Mouse (Mus musculus) intestine, embryonic 14.5 days (tissue): Measurements from ENCODE around the gene Nol10. TPM values are rescaled to one million over a fixed set of nuclear protein-coding genes. Genes with fewer than 3 reads are reported as not detected.

ENCODE experiments used
- ATAC-seq: fragments of 200-750 bp; cut with Nextera tagmentation; replicated peaks from 2 replicates; pipeline ENCODE4 v1.8.0; 2017; ENCODE audit warnings: low read depth, moderate number of reproducible peaks, moderate TSS enrichment, moderate library complexity; ENCODE audit not compliant: low FRiP score, low TSS enrichment
- DNase-seq: peaks from one replicate; pipeline ENCODE4 v3.0.0-alpha.2; 2018; ENCODE audit warnings: low spot score
- H3K27ac ChIP-seq: fragments of 300-500 bp; sonication (generic); 2 replicates; pipeline ENCODE4 v1.5.1; 2014; ENCODE audit warnings: low read depth, mild to moderate bottlenecking, control low read depth
- H3K27me3 ChIP-seq: fragments of 300-500 bp; sonication (generic); replicated peaks from 2 replicates; pipeline ENCODE4 v1.6.1; 2014; ENCODE audit warnings: low read length, control low read depth; ENCODE audit not compliant: control insufficient read depth, insufficient read depth
- H3K36me3 ChIP-seq: fragments of 300-500 bp; sonication (generic); 2 replicates; pipeline ENCODE4 v1.6.1; 2014; ENCODE audit warnings: low read length, control low read depth; ENCODE audit not compliant: control insufficient read depth, insufficient read depth
- H3K4me1 ChIP-seq: fragments of 300-500 bp; sonication (generic); replicated peaks from 2 replicates; pipeline ENCODE4 v1.6.1; 2014; ENCODE audit warnings: low read length, control low read depth, mixed read lengths; ENCODE audit not compliant: control insufficient read depth, insufficient read depth
- H3K4me2 ChIP-seq: fragments of 300-500 bp; sonication (generic); 2 replicates; pipeline ENCODE4 v1.6.1; 2014; ENCODE audit warnings: low read length
- H3K4me3 ChIP-seq: fragments of 300-500 bp; sonication (generic); 2 replicates; pipeline ENCODE4 v1.5.1; 2014; ENCODE audit warnings: low read depth, low read length, control low read depth, mixed read lengths
- H3K9ac ChIP-seq: fragments of 300-500 bp; sonication (generic); 2 replicates; pipeline ENCODE4 v1.6.1; 2014; ENCODE audit warnings: mild to moderate bottlenecking, low read length
- H3K9me3 ChIP-seq: fragments of 300-500 bp; sonication (generic); 2 replicates; pipeline ENCODE4 v1.6.1; 2016; ENCODE audit warnings: low read length, control low read depth; ENCODE audit not compliant: control insufficient read depth
- WGBS: fragments of 180-500 bp; shearing (Covaris S2); extraction: QIAGEN DNeasy Blood & Tissue Kit; methylation state at CpG from one replicate; pipeline ENCODE4 v1.1.7; 2014; 5-methylcytosine and 5-hydroxymethylcytosine counted together
- polyA plus RNA-seq: library from polyadenylated mRNA; unstranded; fragments of >200 nt; fragmentation: Nextera tagmentation; extraction: Ambion mirVana; gene quantifications from 2 replicates; pipeline ENCODE4 v1.2.1, GENCODE M21; 2014

The Nol10 gene
- polyA plus RNA-seq, 1 experiment from 2014 or later = 20.0 TPM

GRCm38 (mm10) chr12:17357795-17358194, 9.5 kb downstream of the Nol10 start:
- Histone ChIP-seq H3K4me1 (no peaks in the 10 kb centered on the region), H3K9ac (no peak overlapping the region), H3K36me3 (peaks cover 87% of the 10 kb centered on the region), H3K4me2 (no peak overlapping the region), H3K9me3 (no peaks in the 10 kb centered on the region), H3K27me3 (no peaks in the 10 kb centered on the region), H3K4me3 (no peak overlapping the region), H3K27ac (no peak overlapping the region)
- DNase-seq = no peak
- no peak for ATAC-seq
- WGBS = 80% methylated on average over 5 of the region's 5 CpGs

GRCm38 (mm10) chr12:17358981-17359380, 10.7 kb downstream of the Nol10 start:
- WGBS = 88% methylated on average over 9 of the region's 9 CpGs
- H3K36me3 ChIP-seq = peaks cover 88% of the 10 kb centered on the region

GRCm38 (mm10) chr12:17360104-17360503, 11.8 kb downstream of the Nol10 start:
- no peak for DNase-seq
- no peak overlapping the region for H3K4me3 ChIP-seq
- H3K27ac ChIP-seq = no peak overlapping the region

More at GRCm38 (mm10) chr12:17358981-17359380, 10.7 kb downstream of the Nol10 start:
- Histone ChIP-seq H3K4me2 (no peak overlapping the region), H3K4me3 (no peak overlapping the region), H3K9ac (no peak overlapping the region), H3K27ac (no peak overlapping the region), H3K27me3 (no peaks in the 10 kb centered on the region), H3K4me1 (no peaks in the 10 kb centered on the region), H3K9me3 (no peaks in the 10 kb centered on the region)
- ATAC-seq = no peak
- no peak for DNase-seq

DNA sequence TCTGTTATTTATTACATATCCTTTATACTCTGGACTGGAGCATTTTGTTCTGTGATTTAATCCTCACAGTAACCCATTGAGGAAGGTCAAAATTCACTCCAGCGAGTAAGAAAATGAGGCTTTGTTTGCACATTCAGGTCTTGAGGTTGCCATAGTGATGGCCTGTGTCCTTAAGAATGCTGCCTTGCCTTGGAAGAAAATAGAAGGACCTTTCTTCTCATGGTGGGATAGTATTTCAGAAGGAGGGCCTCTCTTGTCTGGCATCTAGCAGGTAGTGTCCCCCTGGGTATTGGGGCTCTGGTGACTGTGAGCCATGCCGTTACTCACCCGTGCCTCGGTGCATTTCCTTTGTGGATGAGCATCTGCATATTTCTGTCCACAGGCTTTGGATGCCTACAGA, 12.4 kb downstream of the Nol10 start:
- 82% methylated on average over 4 of the region's 4 CpGs for WGBS
- ATAC-seq (no peak), DNase-seq (no peak)
- Histone ChIP-seq H3K4me3 (no peak overlapping the region), H3K4me1 (no peaks in the 10 kb centered on the region), H3K9me3 (no peaks in the 10 kb centered on the region), H3K9ac (no peak overlapping the region), H3K4me2 (no peak overlapping the region), H3K36me3 (peaks cover 86% of the 10 kb centered on the region), H3K27me3 (no peaks in the 10 kb centered on the region), H3K27ac (no peak overlapping the region)

More at GRCm38 (mm10) chr12:17360104-17360503, 11.8 kb downstream of the Nol10 start:
- no peaks in the 10 kb centered on the region for H3K27me3 ChIP-seq
- no peak overlapping the region for H3K9ac ChIP-seq
- no peaks in the 10 kb centered on the region for H3K4me1 ChIP-seq
- no peak overlapping the region for H3K4me2 ChIP-seq
- no peak for ATAC-seq
- no peaks in the 10 kb centered on the region for H3K9me3 ChIP-seq
- WGBS = 68% methylated on average over 9 of the region's 9 CpGs
- H3K36me3 ChIP-seq = peaks cover 86% of the 10 kb centered on the region

DNA sequence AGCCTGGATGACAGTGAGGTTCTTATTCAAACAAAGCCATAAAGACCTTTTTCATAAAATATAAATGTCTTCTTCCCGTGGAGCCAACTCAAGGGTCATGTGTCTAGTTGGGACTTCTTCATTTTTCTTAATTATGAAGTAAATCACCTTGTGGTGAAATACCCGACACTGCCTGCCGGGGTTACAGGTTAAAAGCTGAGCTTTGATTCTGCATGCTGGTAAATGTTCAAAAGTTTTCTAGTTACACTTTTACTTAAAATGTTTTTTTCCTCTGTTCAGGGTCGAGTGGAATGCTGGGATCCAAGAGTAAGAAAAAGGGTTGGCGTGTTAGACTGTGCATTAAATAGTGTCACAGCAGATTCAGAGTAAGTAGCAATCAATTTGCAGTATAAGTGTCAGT, 14.1 kb downstream of the Nol10 start:
- WGBS = 91% methylated on average over 5 of the region's 5 CpGs
- no peak for DNase-seq
- no peak overlapping the region for H3K9ac ChIP-seq
- no peak for ATAC-seq
- H3K9me3 ChIP-seq = no peaks in the 10 kb centered on the region
- no peaks in the 10 kb centered on the region for H3K27me3 ChIP-seq
- H3K4me1 ChIP-seq = no peaks in the 10 kb centered on the region
- H3K27ac ChIP-seq = no peak overlapping the region
- H3K4me2 ChIP-seq = no peak overlapping the region
- H3K4me3 ChIP-seq = no peak overlapping the region
- peaks cover 84% of the 10 kb centered on the region for H3K36me3 ChIP-seq

GRCm38 (mm10) chr12:17366981-17367380, 18.7 kb downstream of the Nol10 start:
- no peaks in the 10 kb centered on the region for H3K27me3 ChIP-seq
- DNase-seq = peak; percentile 74
- ATAC-seq = no peak; the same call in 1 of the 2 replicates
- no peak overlapping the region for H3K9ac ChIP-seq
- H3K36me3 ChIP-seq = peaks cover 76% of the 10 kb centered on the region
- no peak overlapping the region for H3K4me2 ChIP-seq
- no peaks in the 10 kb centered on the region for H3K4me1 ChIP-seq
- H3K4me3 ChIP-seq = no peak overlapping the region
- 68% methylated on average over 5 of the region's 5 CpGs for WGBS
- H3K9me3 ChIP-seq = no peaks in the 10 kb centered on the region
- H3K27ac ChIP-seq = no peak overlapping the region

- no peaks in the 10 kb centered on the region for H3K4me1 ChIP-seq
- H3K36me3 ChIP-seq = peaks cover 75% of the 10 kb centered on the region
- 95% methylated on average over 3 of the region's 3 CpGs for WGBS
- H3K27me3 ChIP-seq = no peaks in the 10 kb centered on the region
- H3K9me3 ChIP-seq = no peaks in the 10 kb centered on the region
- no peak overlapping the region for H3K9ac ChIP-seq
- no peak for DNase-seq
- H3K27ac ChIP-seq = no peak overlapping the region
- ATAC-seq = no peak
- H3K4me3 ChIP-seq = no peak overlapping the region
- no peak overlapping the region for H3K4me2 ChIP-seq
Observed at GRCm38 (mm10) chr12:17369111-17369510, 20.9 kb downstream of the Nol10 start.

- no peaks in the 10 kb centered on the region for H3K27me3 ChIP-seq
- ATAC-seq = no peak
- no peak overlapping the region for H3K9ac ChIP-seq
- WGBS = 91% methylated on average over 7 of the region's 7 CpGs
- no peaks in the 10 kb centered on the region for H3K9me3 ChIP-seq
- H3K4me2 ChIP-seq = no peak overlapping the region
- no peak overlapping the region for H3K27ac ChIP-seq
- DNase-seq = no peak
- no peak overlapping the region for H3K4me3 ChIP-seq
- H3K4me1 ChIP-seq = no peaks in the 10 kb centered on the region
- H3K36me3 ChIP-seq = peaks cover 75% of the 10 kb centered on the region
Observed at GRCm38 (mm10) chr12:17369551-17370325, 21.5 kb downstream of the Nol10 start.
